Mouse (Mus musculus) testis, adult 2 months (tissue): ENCODE measurements around the gene Grid1. TPM values are rescaled to one million over a fixed set of nuclear protein-coding genes. Genes with fewer than 3 reads are reported as not detected.

Experiments used
- H3K27ac ChIP-seq: fragments of 200-500 bp; 2 replicates; pipeline ENCODE4 v1.5.1; 2012; ENCODE audit warnings: low read depth, low read length; ENCODE audit not compliant: control insufficient read depth, insufficient read depth
- H3K27me3 ChIP-seq: fragments of 200-500 bp; 2 replicates; pipeline ENCODE4 v1.6.1; 2012; ENCODE audit warnings: mild to moderate bottlenecking, low read length, moderate library complexity; ENCODE audit not compliant: control insufficient read depth, insufficient read depth
- H3K36me3 ChIP-seq: fragments of 200-500 bp; 2 replicates; pipeline ENCODE4 v1.6.1; 2012; ENCODE audit warnings: mild to moderate bottlenecking, low read length; ENCODE audit not compliant: control insufficient read depth, insufficient read depth
- H3K4me1 ChIP-seq: fragments of 200-500 bp; 2 replicates; pipeline ENCODE4 v1.6.1; 2012; ENCODE audit warnings: low read length; ENCODE audit not compliant: control insufficient read depth, insufficient read depth
- H3K4me3 ChIP-seq: fragments of 200-500 bp; 2 replicates; pipeline ENCODE4 v1.5.1; 2012; ENCODE audit warnings: low read depth, mild to moderate bottlenecking, low read length, moderate library complexity, mixed read lengths; ENCODE audit not compliant: control insufficient read depth
- CTCF ChIP-seq: fragments of 200-500 bp; IDR thresholded peaks from 2 replicates; pipeline ENCODE4 v1.5.1; 2012; ENCODE audit warnings: low read depth, mild to moderate bottlenecking, inconsistent platforms, low read length, moderate library complexity; ENCODE audit not compliant: control insufficient read depth, insufficient read depth, insufficient replicate concordance
- POLR2A ChIP-seq: fragments of 200-500 bp; IDR thresholded peaks from 2 replicates; pipeline ENCODE4 v1.6.1; 2012; ENCODE audit warnings: low read depth, mild to moderate bottlenecking, inconsistent platforms, low read length, moderate library complexity; ENCODE audit not compliant: control insufficient read depth
- polyA plus RNA-seq: library from polyadenylated mRNA; depleted of rRNA; stranded (reverse); fragments of >200 nt; gene quantifications from 2 replicates; pipeline ENCODE4 v1.2.3, GENCODE M21; 2012

Grid1 gene
- polyA plus RNA-seq, 1 experiment = 1.4 TPM

GRCm38 (mm10) chr14:35209444-35209843, 389.5 kb downstream of the Grid1 start:
- no peaks in the 10 kb centered on the region for H3K4me1 ChIP-seq
- no peak overlapping the region for H3K4me3 ChIP-seq
- no peaks in the 10 kb centered on the region for H3K27me3 ChIP-seq
- no peak for TF ChIP-seq CTCF
- no peak for TF ChIP-seq POLR2A
- no peaks in the 10 kb centered on the region for H3K36me3 ChIP-seq
- H3K27ac ChIP-seq = no peak overlapping the region

- no peak for TF ChIP-seq CTCF
- no peak for TF ChIP-seq POLR2A
- H3K4me1 ChIP-seq = no peaks in the 10 kb centered on the region
- no peak overlapping the region for H3K27ac ChIP-seq
- H3K27me3 ChIP-seq = no peaks in the 10 kb centered on the region
- H3K36me3 ChIP-seq = no peaks in the 10 kb centered on the region
- no peak overlapping the region for H3K4me3 ChIP-seq
Observed at GRCm38 (mm10) chr14:35219021-35219420, 399.1 kb downstream of the Grid1 start.

GRCm38 (mm10) chr14:35222196-35222595, 402.3 kb downstream of the Grid1 start:
- Histone ChIP-seq H3K27me3 (no peaks in the 10 kb centered on the region), H3K36me3 (no peaks in the 10 kb centered on the region), H3K4me3 (no peak overlapping the region), H3K27ac (no peak overlapping the region), H3K4me1 (no peaks in the 10 kb centered on the region)
- no peak for TF ChIP-seq CTCF
- no peak for TF ChIP-seq POLR2A

GRCm38 (mm10) chr14:35227581-35227980, 407.7 kb downstream of the Grid1 start:
- TF ChIP-seq CTCF = no peak
- TF ChIP-seq POLR2A = no peak
- Histone ChIP-seq H3K4me1 (no peaks in the 10 kb centered on the region), H3K27ac (no peak overlapping the region), H3K36me3 (no peaks in the 10 kb centered on the region), H3K4me3 (no peak overlapping the region), H3K27me3 (no peaks in the 10 kb centered on the region)

GRCm38 (mm10) chr14:35231384-35231783, 411.5 kb downstream of the Grid1 start:
- H3K4me3 ChIP-seq = no peak overlapping the region
- no peaks in the 10 kb centered on the region for H3K27me3 ChIP-seq
- H3K4me1 ChIP-seq = no peaks in the 10 kb centered on the region
- TF ChIP-seq POLR2A (no peak), CTCF (no peak)
- H3K27ac ChIP-seq = no peak overlapping the region
- no peaks in the 10 kb centered on the region for H3K36me3 ChIP-seq

GRCm38 (mm10) chr14:35242882-35243281, 423.0 kb downstream of the Grid1 start:
- no peak for TF ChIP-seq POLR2A
- no peak for TF ChIP-seq CTCF
- Histone ChIP-seq H3K27ac (no peak overlapping the region), H3K27me3 (no peaks in the 10 kb centered on the region), H3K36me3 (no peaks in the 10 kb centered on the region), H3K4me3 (no peak overlapping the region), H3K4me1 (no peaks in the 10 kb centered on the region)

GRCm38 (mm10) chr14:35244776-35245548, 425.1 kb downstream of the Grid1 start:
- Histone ChIP-seq H3K36me3 (no peaks in the 10 kb centered on the region), H3K4me3 (no peak overlapping the region), H3K4me1 (no peaks in the 10 kb centered on the region), H3K27ac (no peak overlapping the region), H3K27me3 (no peaks in the 10 kb centered on the region)
- TF ChIP-seq CTCF = no peak
- no peak for TF ChIP-seq POLR2A

- Histone ChIP-seq H3K27me3 (no peaks in the 10 kb centered on the region), H3K4me1 (no peaks in the 10 kb centered on the region), H3K36me3 (no peaks in the 10 kb centered on the region), H3K4me3 (no peak overlapping the region), H3K27ac (no peak overlapping the region)
- TF ChIP-seq CTCF = no peak
- no peak for TF ChIP-seq POLR2A
Observed at GRCm38 (mm10) chr14:35250412-35250811, 430.5 kb downstream of the Grid1 start.
